Mouse (Mus musculus): Measurements from ENCODE around the gene Lrrc15. TPM values are rescaled to one million over a fixed set of nuclear protein-coding genes. Genes with fewer than 3 reads are reported as not detected.

Lrrc15 gene
- total and polyA plus RNA-seq, 3 experiments = 0.06 to 0.08 (median 0.07) TPM

GRCm38 (mm10) chr16:30275558-30276340 lies 7.3 kb downstream of the Lrrc15 start:
- Histone ChIP-seq H3K9ac (ENCODE audit: low read depth, low read length) (no peak overlapping the region), H3K27me3 (ENCODE audit: control insufficient read depth, insufficient read depth, low read length) (no peaks in the 10 kb centered on the region), H3K4me1 (ENCODE audit: control insufficient read depth, insufficient read depth, low read length) (no peaks in the 10 kb centered on the region), H3K79me2 (replicated peaks; ENCODE audit: control insufficient read depth, insufficient read depth, low read length) (no peaks in the 10 kb centered on the region), H3K4me3 (no peak overlapping the region), H3K27ac (no peak overlapping the region), H3K36me3 (ENCODE audit: control insufficient read depth, insufficient read depth, low read length) (no peaks in the 10 kb centered on the region)
- intact Hi-C loops (cut with DNase I) = no loop called here
- WGBS = 58% methylated on average over 15 of the region's 15 CpGs
- no peak for DNase-seq
- TF ChIP-seq CTCF (IDR thresholded peaks at IDR 0.05) (no peak), POLR2A (IDR thresholded peaks at IDR 0.05; ENCODE audit: insufficient read depth, low read depth, low read length) (no peak), EP300 (IDR thresholded peaks at IDR 0.05; ENCODE audit: insufficient read depth, low read depth, low read length) (no peak)

GRCm38 (mm10) chr16:30273065-30273464 lies 10.0 kb downstream of the Lrrc15 start:
- H3K9ac ChIP-seq (ENCODE audit: low read depth, low read length) = no peak overlapping the region
- DNase-seq = no peak
- 91% methylated on average over 8 of the region's 8 CpGs for WGBS
- H3K27ac ChIP-seq = no peak overlapping the region
- no peaks in the 10 kb centered on the region for H3K36me3 ChIP-seq (ENCODE audit: control insufficient read depth, insufficient read depth, low read length)
- H3K4me3 ChIP-seq = no peak overlapping the region
- H3K79me2 ChIP-seq (replicated peaks; ENCODE audit: control insufficient read depth, insufficient read depth, low read length) = no peaks in the 10 kb centered on the region
- TF ChIP-seq POLR2A (IDR thresholded peaks at IDR 0.05; ENCODE audit: insufficient read depth, low read depth, low read length) = no peak
- TF ChIP-seq EP300 (IDR thresholded peaks at IDR 0.05; ENCODE audit: insufficient read depth, low read depth, low read length) = no peak
- TF ChIP-seq CTCF (IDR thresholded peaks at IDR 0.05) = no peak
- no peaks in the 10 kb centered on the region for H3K27me3 ChIP-seq (ENCODE audit: control insufficient read depth, insufficient read depth, low read length)
- H3K4me1 ChIP-seq (ENCODE audit: control insufficient read depth, insufficient read depth, low read length) = no peaks in the 10 kb centered on the region
- intact Hi-C loops (cut with DNase I) = no loop called here

GRCm38 (mm10) chr16:30271941-30272595 lies 11.0 kb downstream of the Lrrc15 start:
- WGBS = 73% methylated on average over 6 of the region's 6 CpGs
- Histone ChIP-seq H3K27ac (no peak overlapping the region), H3K9ac (ENCODE audit: low read depth, low read length) (no peak overlapping the region), H3K36me3 (ENCODE audit: control insufficient read depth, insufficient read depth, low read length) (no peaks in the 10 kb centered on the region), H3K27me3 (ENCODE audit: control insufficient read depth, insufficient read depth, low read length) (no peaks in the 10 kb centered on the region), H3K79me2 (replicated peaks; ENCODE audit: control insufficient read depth, insufficient read depth, low read length) (no peaks in the 10 kb centered on the region), H3K4me3 (no peak overlapping the region), H3K4me1 (ENCODE audit: control insufficient read depth, insufficient read depth, low read length) (no peaks in the 10 kb centered on the region)
- intact Hi-C loops (cut with DNase I) = no loop called here
- no peak for DNase-seq
- TF ChIP-seq EP300 (IDR thresholded peaks at IDR 0.05; ENCODE audit: insufficient read depth, low read depth, low read length) (no peak), POLR2A (IDR thresholded peaks at IDR 0.05; ENCODE audit: insufficient read depth, low read depth, low read length) (no peak), CTCF (IDR thresholded peaks at IDR 0.05) (no peak)

GRCm38 (mm10) chr16:30271223-30271761 lies 11.8 kb downstream of the Lrrc15 start:
- H3K9ac ChIP-seq (ENCODE audit: low read depth, low read length) = no peak overlapping the region
- H3K4me1 ChIP-seq (ENCODE audit: control insufficient read depth, insufficient read depth, low read length) = no peaks in the 10 kb centered on the region
- H3K27me3 ChIP-seq (ENCODE audit: control insufficient read depth, insufficient read depth, low read length) = no peaks in the 10 kb centered on the region
- DNase-seq = no peak
- 64% methylated on average over 8 of the region's 8 CpGs for WGBS
- H3K4me3 ChIP-seq = no peak overlapping the region
- H3K36me3 ChIP-seq (ENCODE audit: control insufficient read depth, insufficient read depth, low read length) = no peaks in the 10 kb centered on the region
- TF ChIP-seq CTCF (IDR thresholded peaks at IDR 0.05) (no peak), EP300 (IDR thresholded peaks at IDR 0.05; ENCODE audit: insufficient read depth, low read depth, low read length) (no peak), POLR2A (IDR thresholded peaks at IDR 0.05; ENCODE audit: insufficient read depth, low read depth, low read length) (no peak)
- H3K27ac ChIP-seq = no peak overlapping the region
- H3K79me2 ChIP-seq (replicated peaks; ENCODE audit: control insufficient read depth, insufficient read depth, low read length) = no peaks in the 10 kb centered on the region
- intact Hi-C loops (cut with DNase I) = no loop called here

- no peak for TF ChIP-seq EP300 (IDR thresholded peaks at IDR 0.05; ENCODE audit: insufficient read depth, low read depth, low read length)
- TF ChIP-seq POLR2A (IDR thresholded peaks at IDR 0.05; ENCODE audit: insufficient read depth, low read depth, low read length) = no peak
- no peak for TF ChIP-seq CTCF (IDR thresholded peaks at IDR 0.05)
- Histone ChIP-seq H3K27ac (no peak within 1 kb of the TSS), H3K27me3 (ENCODE audit: control insufficient read depth, insufficient read depth, low read length) (no peaks in the 10 kb centered on the region), H3K4me3 (no peak within 1 kb of the TSS), H3K79me2 (replicated peaks; ENCODE audit: control insufficient read depth, insufficient read depth, low read length) (no peaks in the 10 kb centered on the region), H3K4me1 (ENCODE audit: control insufficient read depth, insufficient read depth, low read length) (no peaks in the 10 kb centered on the region), H3K9ac (ENCODE audit: low read depth, low read length) (no peak within 1 kb of the TSS), H3K36me3 (ENCODE audit: control insufficient read depth, insufficient read depth, low read length) (no peaks in the 10 kb centered on the region)
- no peak for DNase-seq
- intact Hi-C loops (cut with DNase I) = no loop called here
- 59% methylated on average over 5 of the region's 5 CpGs for WGBS
These were observed 15.7 kb downstream of the Lrrc15 start, which contains the start of gene Cpn2 for GRCm38 (mm10) chr16:30267359-30267758. Gene Cpn2 (minus strand): TSS chr16:30267499.

- TF ChIP-seq CTCF (IDR thresholded peaks at IDR 0.05) (no peak), EP300 (IDR thresholded peaks at IDR 0.05; ENCODE audit: insufficient read depth, low read depth, low read length) (no peak), POLR2A (IDR thresholded peaks at IDR 0.05; ENCODE audit: insufficient read depth, low read depth, low read length) (no peak)
- Histone ChIP-seq H3K79me2 (replicated peaks; ENCODE audit: control insufficient read depth, insufficient read depth, low read length) (no peaks in the 10 kb centered on the region), H3K27ac (no peak overlapping the region), H3K36me3 (ENCODE audit: control insufficient read depth, insufficient read depth, low read length) (no peaks in the 10 kb centered on the region), H3K4me3 (no peak overlapping the region), H3K9ac (ENCODE audit: low read depth, low read length) (no peak overlapping the region), H3K27me3 (ENCODE audit: control insufficient read depth, insufficient read depth, low read length) (no peaks in the 10 kb centered on the region), H3K4me1 (ENCODE audit: control insufficient read depth, insufficient read depth, low read length) (no peaks in the 10 kb centered on the region)
- DNase-seq = no peak
- WGBS = 90% methylated on average over 5 of the region's 5 CpGs
- intact Hi-C loops (cut with DNase I) = no loop called here
These were observed 16.5 kb downstream of the Lrrc15 start for GRCm38 (mm10) chr16:30266561-30266960.
